Mouse (Mus musculus): ENCODE data around the gene Matk.

DNA sequence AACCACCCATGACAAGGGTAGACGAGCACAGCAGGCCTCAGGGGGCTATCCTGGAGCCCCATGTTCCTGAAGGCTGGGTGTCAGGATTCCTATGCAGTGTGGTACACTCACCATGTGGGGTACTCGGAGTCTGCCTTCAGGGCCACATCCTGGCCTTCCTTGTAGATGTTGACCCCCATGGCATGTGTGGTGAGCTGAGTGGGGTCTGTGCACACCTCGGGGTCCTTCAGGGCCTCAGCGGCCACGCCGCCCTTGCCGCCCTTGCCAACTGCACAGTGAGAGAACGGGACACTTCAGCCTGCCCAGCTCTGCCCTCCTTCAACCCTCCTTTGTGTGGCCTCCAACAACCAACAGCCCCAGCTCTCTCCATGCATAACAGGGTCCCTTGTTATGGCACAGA is 12.8 kb downstream of the Matk start:
- TF ChIP-seq CTCF (IDR thresholded peaks at IDR 0.05; ENCODE audit: borderline replicate concordance, insufficient read depth, low read depth, low read length) (no peak), POLR2A (IDR thresholded peaks at IDR 0.05; ENCODE audit: borderline replicate concordance, insufficient read depth, low read length) (no peak)

Measured in cerebellum, adult 2 months (tissue).